Mouse (Mus musculus) CH12.LX (cell line): ENCODE results near the gene Zfp612.

Experiments
- CTCF ChIP-seq, 2 experiments: IDR thresholded peaks in 1 of 2; conservative IDR thresholded peaks in 1 of 2; 2 replicates each; pipeline ENCODE4 v1.5.1; 2011 to 2012; ENCODE audit warnings: low read depth in 2 of 2, low read length in 2 of 2, improper control_type of control experiment in 1 of 2, inconsistent platforms in 1 of 2, mild to moderate bottlenecking in 1 of 2, moderate library complexity in 1 of 2
- E2F4 ChIP-seq: IDR thresholded peaks from 2 replicates; pipeline ENCODE4 v1.6.1; 2011; ENCODE audit warnings: low read depth, low read length, improper control_type of control experiment; ENCODE audit not compliant: insufficient replicate concordance
- EP300 ChIP-seq: IDR thresholded peaks from 2 replicates; pipeline ENCODE4 v1.6.1; 2011; ENCODE audit warnings: low read length, improper control_type of control experiment
- ETS1 ChIP-seq: conservative IDR thresholded peaks from 2 replicates; pipeline ENCODE4 v1.6.1; 2012; ENCODE audit warnings: low read depth, mild to moderate bottlenecking, inconsistent platforms, low read length, improper control_type of control experiment, moderate library complexity
- IRF4 ChIP-seq: IDR thresholded peaks from 2 replicates; pipeline ENCODE4 v1.6.1; 2014; ENCODE audit warnings: low read depth, mild to moderate bottlenecking, inconsistent platforms, low read length, improper control_type of control experiment
- JUND ChIP-seq: conservative IDR thresholded peaks from 2 replicates; pipeline ENCODE4 v1.6.1; 2011; ENCODE audit warnings: low read depth, low read length, improper control_type of control experiment
- MXI1 ChIP-seq: IDR thresholded peaks from 2 replicates; pipeline ENCODE4 v1.6.1; 2011; ENCODE audit warnings: mild to moderate bottlenecking, low read depth, low read length, improper control_type of control experiment
- MYC ChIP-seq: IDR thresholded peaks from 2 replicates; pipeline ENCODE4 v1.6.1; 2011; ENCODE audit warnings: low read depth, mild to moderate bottlenecking, improper control_type of control experiment, low read length
- ZMIZ1 ChIP-seq: IDR thresholded peaks from 2 replicates; pipeline ENCODE4 v1.6.1; 2012; ENCODE audit warnings: low read depth, mild to moderate bottlenecking, inconsistent platforms, low read length, improper control_type of control experiment
- ZNF384 ChIP-seq: IDR thresholded peaks from 2 replicates; pipeline ENCODE4 v1.6.1; 2012; ENCODE audit warnings: low read depth, low read length, improper control_type of control experiment, inconsistent platforms

GRCm38 (mm10) chr8:110079282-110080221 is at the start of gene Zfp612:
- no peak for TF ChIP-seq CTCF (conservative IDR thresholded peaks at IDR 0.05 in 1 of 2, IDR thresholded peaks at IDR 0.05 in 1 of 2; ENCODE audit: low read depth in 2 of 2, low read length in 2 of 2)
- TF ChIP-seq EP300 = no peak
- TF ChIP-seq ZMIZ1 = no peak
- TF ChIP-seq ETS1 = no peak
- no peak for TF ChIP-seq JUND
- TF ChIP-seq MXI1 = no peak; the same call in 1 of the 2 replicates
- no peak for TF ChIP-seq ZNF384
- TF ChIP-seq E2F4 = no peak
- no peak; the same call in 1 of the 2 replicates for TF ChIP-seq IRF4
- no peak for TF ChIP-seq MYC
